Mouse (Mus musculus): Measurements from ENCODE around the gene Svop. TPM values are rescaled to one million over a fixed set of nuclear protein-coding genes. Genes with fewer than 3 reads are reported as not detected.
A peak's percentile ranks its signal among the peaks of the same experiment; 100 is the strongest.

Gene Svop
- polyA plus RNA-seq, 1 experiment from 2014 or later: not detected

DNA sequence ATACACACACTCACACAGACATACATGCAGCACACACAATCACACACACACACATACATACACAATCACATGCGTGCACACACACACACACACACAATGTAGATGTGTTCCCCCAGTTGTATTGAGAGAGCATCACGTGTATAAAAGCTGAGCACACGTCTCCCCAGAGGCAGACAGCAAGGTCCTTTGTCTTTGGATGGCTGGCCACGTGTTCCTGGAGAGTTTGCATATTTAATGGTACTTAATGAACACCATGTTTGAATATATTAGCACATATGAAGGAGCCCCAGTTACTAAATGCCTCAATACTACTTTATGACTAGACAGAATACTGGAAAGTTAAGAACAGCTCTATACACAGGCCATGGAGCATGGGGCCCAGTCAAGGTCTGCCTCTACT, 27.4 kb downstream of the Svop start:
- ATAC-seq (ENCODE audit: low FRiP score, low TSS enrichment): no peak
- Histone ChIP-seq H3K9me3 (ENCODE audit: control insufficient read depth, low read length) (no peaks in the 10 kb centered on the region), H3K27ac (ENCODE audit: low read depth, low read length) (no peak overlapping the region), H3K4me3 (ENCODE audit: low read length) (no peak overlapping the region), H3K9ac (ENCODE audit: low read depth, low read length) (no peak overlapping the region), H3K27me3 (ENCODE audit: control insufficient read depth, insufficient read depth, low read length) (no peaks in the 10 kb centered on the region), H3K36me3 (ENCODE audit: control insufficient read depth, insufficient read depth, low read length) (no peaks in the 10 kb centered on the region), H3K4me1 (ENCODE audit: control insufficient read depth, insufficient read depth, low read length) (no peaks in the 10 kb centered on the region), H3K4me2 (replicated peaks; ENCODE audit: low read depth, low read length) (no peak overlapping the region)
- WGBS: 79% methylated on average over 4 of the region's 4 CpGs

DNA sequence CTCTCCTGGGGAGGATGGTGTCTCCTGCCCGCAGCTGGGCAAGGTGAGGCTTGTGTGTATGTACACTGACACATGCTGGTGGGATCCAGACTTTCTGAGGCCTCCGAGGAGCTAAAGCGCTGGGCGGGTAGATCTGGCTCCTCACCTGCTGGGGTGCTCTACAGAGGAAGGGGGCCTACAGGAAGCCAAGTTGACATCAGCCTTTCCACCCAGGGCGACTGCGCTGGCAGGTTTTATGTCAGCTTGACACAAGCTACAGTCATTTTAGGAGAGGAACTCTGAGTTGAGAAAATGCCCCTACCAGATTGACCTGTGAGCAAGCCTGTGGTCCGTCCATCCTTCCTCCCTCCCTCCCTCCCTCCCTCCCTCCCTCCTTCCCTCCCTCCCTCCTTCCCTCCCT, 29.7 kb downstream of the Svop start:
- 35% methylated on average over 7 of the region's 7 CpGs for WGBS
- Histone ChIP-seq H3K27me3 (ENCODE audit: control insufficient read depth, insufficient read depth, low read length) (no peaks in the 10 kb centered on the region), H3K4me3 (ENCODE audit: low read length) (no peak overlapping the region), H3K36me3 (ENCODE audit: control insufficient read depth, insufficient read depth, low read length) (no peaks in the 10 kb centered on the region), H3K9me3 (ENCODE audit: control insufficient read depth, low read length) (peaks cover 2% of the 10 kb centered on the region; the same call in 1 of the 2 replicates), H3K4me1 (ENCODE audit: control insufficient read depth, insufficient read depth, low read length) (no peaks in the 10 kb centered on the region), H3K9ac (ENCODE audit: low read depth, low read length) (no peak overlapping the region), H3K4me2 (replicated peaks; ENCODE audit: low read depth, low read length) (no peak overlapping the region), H3K27ac (ENCODE audit: low read depth, low read length) (no peak overlapping the region)
- no peak for ATAC-seq (ENCODE audit: low FRiP score, low TSS enrichment)

DNA sequence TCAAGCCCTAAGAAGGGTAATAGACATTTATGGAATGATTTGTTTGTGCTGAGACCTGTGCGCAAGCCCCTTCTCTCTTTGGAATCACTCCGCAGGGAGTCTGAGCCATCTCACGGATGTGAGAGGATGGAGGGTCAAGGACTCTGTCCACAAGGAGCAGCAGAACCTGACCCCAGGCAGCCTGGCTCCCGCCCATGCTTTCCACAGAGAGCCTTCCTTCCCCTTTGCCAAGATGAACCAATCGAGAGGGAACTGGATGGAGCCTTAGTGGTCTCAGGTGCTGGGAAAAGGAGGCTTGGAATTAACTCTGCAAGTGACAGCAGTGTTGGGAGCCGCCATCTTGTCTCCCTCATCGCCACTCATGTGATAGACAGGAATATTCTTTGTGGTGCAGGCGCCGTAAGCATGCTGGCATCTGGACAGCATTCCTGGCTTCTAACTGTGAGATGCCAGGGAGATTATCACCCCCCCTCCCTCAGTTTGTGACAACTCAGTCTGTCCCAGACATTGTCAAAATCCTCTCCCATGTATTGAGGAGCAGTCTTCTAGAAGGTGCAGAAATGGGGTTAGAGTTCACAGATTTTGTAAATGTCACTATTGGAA, 34.1 kb downstream of the Svop start:
- H3K36me3 ChIP-seq (ENCODE audit: control insufficient read depth, insufficient read depth, low read length): no peaks in the 10 kb centered on the region
- H3K9ac ChIP-seq (ENCODE audit: low read depth, low read length): no peak overlapping the region
- 0 out of 2 replicates have a peak, but pooled peaks cover 2% of the 10 kb centered on the region for H3K4me1 ChIP-seq (ENCODE audit: control insufficient read depth, insufficient read depth, low read length)
- H3K27ac ChIP-seq (ENCODE audit: low read depth, low read length): no peak overlapping the region
- H3K27me3 ChIP-seq (ENCODE audit: control insufficient read depth, insufficient read depth, low read length): no peaks in the 10 kb centered on the region
- H3K4me2 ChIP-seq (replicated peaks; ENCODE audit: low read depth, low read length): no peak overlapping the region
- no peak overlapping the region for H3K4me3 ChIP-seq (ENCODE audit: low read length)
- H3K9me3 ChIP-seq (ENCODE audit: control insufficient read depth, low read length): peaks cover 2% of the 10 kb centered on the region; the same call in 1 of the 2 replicates
- WGBS: 67% methylated on average over 9 of the region's 9 CpGs
- ATAC-seq (ENCODE audit: low FRiP score, low TSS enrichment): no peak

DNA sequence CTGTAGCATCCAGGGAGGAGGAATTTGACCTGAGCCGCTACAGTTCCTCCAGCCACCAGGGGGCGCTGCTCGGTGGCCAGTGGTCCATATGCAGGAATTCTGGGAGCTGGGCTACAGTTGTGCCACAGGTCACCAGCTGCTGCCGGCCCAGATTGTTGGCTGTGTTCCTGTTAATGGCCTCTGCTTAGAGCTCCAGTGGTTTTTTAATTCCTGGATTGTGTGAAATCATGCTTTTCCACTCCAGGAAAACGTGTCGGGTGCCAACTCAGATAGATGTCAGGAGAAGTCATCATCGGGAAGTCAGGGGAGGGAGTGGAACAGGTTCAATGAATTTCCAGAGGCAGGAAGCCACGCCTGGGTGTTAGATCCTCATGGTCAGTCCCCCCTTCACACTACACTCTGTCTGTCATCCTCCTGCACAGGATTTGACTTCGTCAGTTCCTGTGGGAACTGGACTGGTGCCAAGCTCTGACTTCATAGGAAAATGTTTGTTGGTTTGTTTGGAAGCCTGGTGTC, 39.1 kb downstream of the Svop start:
- peak overlapping the region; percentile 42; the same call in 1 of the 2 replicates for H3K27ac ChIP-seq (ENCODE audit: low read depth, low read length)
- H3K4me1 ChIP-seq (ENCODE audit: control insufficient read depth, insufficient read depth, low read length): 0 out of 2 replicates have a peak, but pooled peaks cover 5% of the 10 kb centered on the region
- WGBS: 20% methylated on average over 9 of the region's 9 CpGs
- H3K27me3 ChIP-seq (ENCODE audit: control insufficient read depth, insufficient read depth, low read length): no peaks in the 10 kb centered on the region
- H3K36me3 ChIP-seq (ENCODE audit: control insufficient read depth, insufficient read depth, low read length): no peaks in the 10 kb centered on the region
- no peaks in the 10 kb centered on the region; the same call in 1 of the 2 replicates for H3K9me3 ChIP-seq (ENCODE audit: control insufficient read depth, low read length)
- ATAC-seq (ENCODE audit: low FRiP score, low TSS enrichment): peak; percentile 65; the same call in 1 of the 2 replicates
- H3K4me3 ChIP-seq (ENCODE audit: low read length): peak overlapping the region; percentile 4; the same call in 1 of the 2 replicates
- H3K9ac ChIP-seq (ENCODE audit: low read depth, low read length): no peak overlapping the region
- H3K4me2 ChIP-seq (replicated peaks; ENCODE audit: low read depth, low read length): peak overlapping the region; percentile 29

DNA sequence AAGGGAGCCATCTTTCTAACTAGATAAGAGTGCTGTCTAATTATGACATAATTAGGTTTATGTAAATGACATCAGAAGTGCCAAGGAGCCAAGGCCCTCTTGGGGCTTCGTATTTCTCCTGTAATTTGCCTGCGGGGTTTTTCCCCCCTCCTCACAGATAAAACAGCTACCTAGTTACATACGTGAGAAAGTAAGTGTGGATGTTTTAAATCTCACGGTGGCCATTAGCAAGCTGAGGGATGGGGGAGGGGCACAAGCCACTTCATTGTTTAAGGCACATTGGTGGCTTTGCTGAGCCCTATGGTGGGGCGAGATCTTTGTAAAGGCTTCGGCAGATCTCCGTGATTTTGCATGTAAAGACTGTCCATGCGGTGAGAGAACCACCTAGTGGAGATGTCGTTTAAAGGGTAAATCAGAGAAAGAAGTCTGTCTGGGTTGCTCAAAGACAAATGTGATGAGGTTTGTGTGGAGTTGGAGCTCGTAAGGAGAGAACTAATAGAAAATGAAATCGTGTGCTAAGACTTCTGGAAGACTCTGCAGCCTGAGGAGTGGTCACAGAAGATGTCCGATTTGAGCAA, 42.5 kb downstream of the Svop start:
- 0 out of 2 replicates have a peak, but pooled peaks cover 5% of the 10 kb centered on the region for H3K4me1 ChIP-seq (ENCODE audit: control insufficient read depth, insufficient read depth, low read length)
- H3K27me3 ChIP-seq (ENCODE audit: control insufficient read depth, insufficient read depth, low read length): no peaks in the 10 kb centered on the region
- H3K9me3 ChIP-seq (ENCODE audit: control insufficient read depth, low read length): no peaks in the 10 kb centered on the region; the same call in 1 of the 2 replicates
- no peak for ATAC-seq (ENCODE audit: low FRiP score, low TSS enrichment)
- H3K27ac ChIP-seq (ENCODE audit: low read depth, low read length): no peak overlapping the region
- H3K4me2 ChIP-seq (replicated peaks; ENCODE audit: low read depth, low read length): no peak overlapping the region
- WGBS: 58% methylated on average over 12 of the region's 12 CpGs
- H3K36me3 ChIP-seq (ENCODE audit: control insufficient read depth, insufficient read depth, low read length): no peaks in the 10 kb centered on the region
- H3K9ac ChIP-seq (ENCODE audit: low read depth, low read length): no peak overlapping the region
- H3K4me3 ChIP-seq (ENCODE audit: low read length): no peak overlapping the region

DNA sequence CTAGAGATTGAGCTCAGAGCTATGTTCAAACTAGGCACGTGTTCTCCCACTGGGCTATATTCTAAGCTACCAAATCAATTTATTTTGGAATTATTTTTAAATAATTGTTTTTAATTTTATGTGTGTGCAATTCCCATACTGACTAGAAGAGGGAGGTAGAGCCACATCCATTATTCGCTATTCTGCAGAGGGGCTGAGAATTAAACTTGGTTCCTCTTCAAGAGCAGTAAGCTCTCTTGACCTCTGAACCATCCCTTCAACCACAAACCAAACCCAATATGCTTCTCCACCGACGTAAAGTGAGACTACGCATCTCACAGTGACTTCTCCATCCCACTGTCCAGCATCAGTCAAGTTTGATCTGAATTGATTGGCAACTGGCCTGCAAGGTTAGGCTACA, 44.2 kb downstream of the Svop start:
- H3K9me3 ChIP-seq (ENCODE audit: control insufficient read depth, low read length): no peaks in the 10 kb centered on the region; the same call in 1 of the 2 replicates
- 86% methylated on average over 5 of the region's 5 CpGs for WGBS

DNA sequence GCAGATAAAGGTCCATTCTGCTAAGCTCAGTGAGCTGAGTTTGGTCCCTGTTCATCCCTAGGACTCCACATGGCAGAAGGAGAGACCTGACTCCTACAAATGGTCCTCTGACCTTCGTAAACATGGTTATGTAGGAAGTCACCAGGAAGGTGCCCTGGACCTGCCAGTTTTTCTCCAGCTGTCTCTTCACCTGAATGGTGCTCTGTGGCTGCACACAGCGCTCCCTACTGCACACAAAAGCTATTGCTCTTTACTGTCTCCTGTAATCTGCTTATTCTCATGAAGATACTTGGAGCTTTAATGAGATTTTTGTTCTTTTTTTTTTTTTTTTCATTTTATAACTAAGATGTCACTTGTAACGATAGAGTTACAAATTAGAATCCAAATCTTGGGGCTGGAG, 44.8 kb downstream of the Svop start:
- no peaks in the 10 kb centered on the region; the same call in 1 of the 2 replicates for H3K9me3 ChIP-seq (ENCODE audit: control insufficient read depth, low read length)
- no peak overlapping the region for H3K27ac ChIP-seq (ENCODE audit: low read depth, low read length)
- ATAC-seq (ENCODE audit: low FRiP score, low TSS enrichment): no peak
- H3K4me1 ChIP-seq (ENCODE audit: control insufficient read depth, insufficient read depth, low read length): 0 out of 2 replicates have a peak, but pooled peaks cover under 1% of the 10 kb centered on the region
- 52% methylated on average over 3 of the region's 3 CpGs for WGBS
- H3K9ac ChIP-seq (ENCODE audit: low read depth, low read length): no peak overlapping the region
- H3K4me2 ChIP-seq (replicated peaks; ENCODE audit: low read depth, low read length): no peak overlapping the region
- no peak overlapping the region for H3K4me3 ChIP-seq (ENCODE audit: low read length)
- H3K36me3 ChIP-seq (ENCODE audit: control insufficient read depth, insufficient read depth, low read length): no peaks in the 10 kb centered on the region
- H3K27me3 ChIP-seq (ENCODE audit: control insufficient read depth, insufficient read depth, low read length): no peaks in the 10 kb centered on the region

More for the DNA sequence above, 44.2 kb downstream of the Svop start:
- Histone ChIP-seq H3K9ac (ENCODE audit: low read depth, low read length) (no peak overlapping the region), H3K4me2 (replicated peaks; ENCODE audit: low read depth, low read length) (no peak overlapping the region), H3K4me1 (ENCODE audit: control insufficient read depth, insufficient read depth, low read length) (0 out of 2 replicates have a peak, but pooled peaks cover 3% of the 10 kb centered on the region), H3K27me3 (ENCODE audit: control insufficient read depth, insufficient read depth, low read length) (no peaks in the 10 kb centered on the region), H3K27ac (ENCODE audit: low read depth, low read length) (no peak overlapping the region), H3K36me3 (ENCODE audit: control insufficient read depth, insufficient read depth, low read length) (no peaks in the 10 kb centered on the region), H3K4me3 (ENCODE audit: low read length) (no peak overlapping the region)
- no peak for ATAC-seq (ENCODE audit: low FRiP score, low TSS enrichment)

DNA sequence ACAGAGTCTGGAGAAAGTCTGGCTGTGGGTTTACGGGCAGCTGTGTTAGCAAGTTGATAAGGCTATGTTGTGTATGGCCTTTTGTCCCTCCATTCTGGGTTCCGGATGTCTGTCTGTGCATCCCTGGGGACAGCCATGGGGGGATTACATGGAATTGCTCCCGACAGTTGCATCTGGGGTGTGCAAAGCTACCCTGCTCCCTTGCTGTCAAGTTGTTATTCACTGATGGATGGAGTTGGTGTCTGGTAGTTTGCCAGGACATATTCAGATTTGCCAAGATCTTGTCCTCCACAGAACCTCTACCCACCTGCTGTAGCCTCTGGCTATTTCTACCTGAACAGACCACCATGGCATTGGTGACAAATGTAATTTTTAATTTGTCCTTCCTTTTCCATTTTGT, 45.2 kb downstream of the Svop start:
- H3K4me1 ChIP-seq (ENCODE audit: control insufficient read depth, insufficient read depth, low read length): 0 out of 2 replicates have a peak, but pooled peaks cover 4% of the 10 kb centered on the region
- H3K9ac ChIP-seq (ENCODE audit: low read depth, low read length): no peak overlapping the region
- no peak overlapping the region for H3K27ac ChIP-seq (ENCODE audit: low read depth, low read length)
- H3K9me3 ChIP-seq (ENCODE audit: control insufficient read depth, low read length): no peaks in the 10 kb centered on the region; the same call in 1 of the 2 replicates
- no peaks in the 10 kb centered on the region for H3K27me3 ChIP-seq (ENCODE audit: control insufficient read depth, insufficient read depth, low read length)
- no peak overlapping the region for H3K4me2 ChIP-seq (replicated peaks; ENCODE audit: low read depth, low read length)
- no peaks in the 10 kb centered on the region for H3K36me3 ChIP-seq (ENCODE audit: control insufficient read depth, insufficient read depth, low read length)
- WGBS: 87% methylated on average over 3 of the region's 3 CpGs
- no peak overlapping the region for H3K4me3 ChIP-seq (ENCODE audit: low read length)
- ATAC-seq (ENCODE audit: low FRiP score, low TSS enrichment): no peak

DNA sequence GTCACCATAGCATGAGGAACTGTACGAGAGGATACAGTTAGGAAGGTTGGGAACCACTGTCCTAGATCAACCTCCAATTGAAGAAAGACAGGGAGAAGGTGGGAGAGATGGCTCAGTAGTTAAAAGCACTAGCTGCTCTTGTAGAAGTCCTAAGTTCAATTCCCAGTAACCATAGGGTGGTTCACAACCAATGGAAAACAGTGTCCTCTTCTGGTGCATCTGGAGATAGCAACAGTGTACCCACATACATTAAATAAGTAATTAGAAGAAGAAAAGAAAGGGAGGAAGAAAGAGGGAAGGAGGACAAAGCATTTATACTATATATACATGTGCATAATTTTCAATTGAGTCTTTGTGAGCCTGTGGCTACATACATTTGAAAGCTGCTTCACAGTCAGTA, 46.2 kb downstream of the Svop start:
- Histone ChIP-seq H3K27me3 (ENCODE audit: control insufficient read depth, insufficient read depth, low read length) (no peaks in the 10 kb centered on the region), H3K4me1 (ENCODE audit: control insufficient read depth, insufficient read depth, low read length) (0 out of 2 replicates have a peak, but pooled peaks cover 4% of the 10 kb centered on the region), H3K36me3 (ENCODE audit: control insufficient read depth, insufficient read depth, low read length) (no peaks in the 10 kb centered on the region), H3K4me3 (ENCODE audit: low read length) (no peak overlapping the region), H3K4me2 (replicated peaks; ENCODE audit: low read depth, low read length) (no peak overlapping the region), H3K9me3 (ENCODE audit: control insufficient read depth, low read length) (no peaks in the 10 kb centered on the region), H3K9ac (ENCODE audit: low read depth, low read length) (no peak overlapping the region), H3K27ac (ENCODE audit: low read depth, low read length) (no peak overlapping the region)
- 70% methylated on average over 1 of the region's 1 CpGs for WGBS
- no peak for ATAC-seq (ENCODE audit: low FRiP score, low TSS enrichment)

Measured in kidney, embryonic 14.5 days (tissue).